Mouse (Mus musculus) CH12F3 (cell line): Measurements from ENCODE around the gene Mageb4.
"Not testable (repeated sequence)": the region's sequence is repeated elsewhere in the genome, so short reads cannot be mapped to it uniquely, and the experiment has no call there.

Experiments
- in situ Hi-C: fragments of 300-500 bp; cut with MboI; formaldehyde crosslinking; loops from 2 replicates; pipeline ENCODE4 v1.14.3; 2020; ENCODE audit warnings: low sequenced_read_pairs

Gene Mageb4

GRCm38 (mm10) chrX:86304993-86305392 is at the start of gene Mageb4:
Gene Mageb4 (minus strand): TSS chrX:86305093.
- in situ Hi-C loops, result not testable (repeated sequence)

GRCm38 (mm10) chrX:86284597-86284996 is 20.3 kb downstream of the Mageb4 start:
- in situ Hi-C loops, result not testable (repeated sequence)

GRCm38 (mm10) chrX:86245950-86246349 is 58.9 kb downstream of the Mageb4 start:
- in situ Hi-C loops, result not testable (repeated sequence)

- in situ Hi-C loops, result no loop called here
Observed at GRCm38 (mm10) chrX:86237246-86237645, 67.6 kb downstream of the Mageb4 start.
